Mouse (Mus musculus): Measurements from ENCODE around the gene Olfr1469.
"Not testable (repeated sequence)": the region's sequence is repeated elsewhere in the genome, so short reads cannot be mapped to it uniquely, and the experiment has no call there.

The Olfr1469 gene

DNA sequence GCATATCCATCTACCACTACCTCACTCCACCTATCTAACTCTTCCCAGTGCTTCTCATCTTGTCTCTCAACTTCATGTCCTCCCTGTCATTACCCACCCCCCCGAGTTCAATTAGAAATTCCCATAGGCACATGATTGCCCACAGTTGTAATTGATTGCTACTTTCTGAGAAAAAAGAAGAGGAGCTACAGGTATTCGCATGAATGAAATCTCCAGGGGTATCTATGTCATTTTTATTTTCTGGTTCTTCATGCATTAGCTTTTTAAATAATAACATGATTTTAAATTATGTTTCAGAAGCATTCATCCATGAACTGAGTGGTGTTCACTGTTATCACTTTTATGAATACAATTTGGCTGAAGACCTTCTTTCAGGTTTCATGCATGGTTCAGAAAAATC is at the start of gene Olfr1469:
Gene Olfr1469 (plus strand): TSS at position 301 of the 400 bp plus-strand sequence.
- no peak for DNase-seq

DNA sequence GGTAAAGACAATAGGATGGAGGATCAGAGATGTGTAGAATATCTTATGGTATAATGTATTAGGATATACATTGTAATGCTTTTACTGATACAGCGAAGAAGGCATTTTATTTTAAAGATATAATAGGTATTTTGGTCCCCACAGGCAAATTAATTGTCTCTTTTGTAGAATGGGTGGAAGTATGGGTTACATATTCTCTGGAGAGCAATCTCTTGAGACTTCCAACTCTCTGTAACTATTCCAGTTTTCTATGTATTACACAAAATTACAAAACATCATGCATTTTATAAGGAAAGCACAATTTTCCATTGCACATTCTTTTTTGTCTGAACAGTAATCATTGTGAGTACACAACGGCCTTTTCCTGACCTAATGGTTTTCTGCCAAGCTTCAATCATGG is 45.7 kb upstream of the Olfr1469 start, which contains the start of gene Olfr1467:
Gene Olfr1467 (plus strand): TSS at position 301 of the 400 bp plus-strand sequence.
- no peak for DNase-seq

DNA sequence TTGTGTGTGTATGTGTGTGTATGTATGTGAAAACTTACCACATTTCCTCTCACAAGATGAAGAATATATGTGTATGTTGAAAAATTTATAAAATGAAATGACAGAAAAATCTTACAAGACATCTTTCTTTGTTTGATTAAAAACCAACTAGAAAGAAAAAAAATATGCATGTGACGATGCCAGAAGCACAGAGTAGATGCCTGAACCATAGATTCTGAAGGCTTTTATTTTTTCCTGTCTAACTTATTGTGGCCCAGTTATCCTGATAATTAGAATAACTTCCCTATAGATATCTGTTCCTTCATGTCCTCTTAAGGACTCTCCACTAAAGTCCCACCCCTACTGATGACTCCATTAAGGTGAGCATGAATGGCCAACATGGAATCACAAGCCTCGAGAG is 35.5 kb downstream of the Olfr1469 start, which contains the start of gene Olfr1471:
Gene Olfr1471 (plus strand): TSS at position 301 of the 400 bp plus-strand sequence.
- not testable (repeated sequence) for DNase-seq

DNA sequence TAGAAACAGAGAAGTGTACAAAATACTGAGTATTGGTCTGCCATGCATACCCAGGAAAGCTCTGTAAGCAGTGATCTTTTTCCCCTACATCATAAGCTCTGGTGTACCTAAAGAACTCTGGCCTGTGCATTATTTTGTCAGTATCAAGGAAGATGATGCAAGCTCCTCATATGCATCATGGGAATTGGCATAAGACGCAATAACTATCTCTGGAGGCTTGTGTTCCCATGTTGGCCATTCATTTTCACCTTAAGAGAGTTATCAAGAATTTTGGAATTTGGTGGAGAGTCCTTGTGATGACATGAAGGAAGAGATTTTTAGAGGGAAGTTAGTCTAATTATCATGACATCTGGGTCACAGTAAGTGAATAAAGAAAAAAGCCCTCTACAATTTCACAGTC is 48.3 kb downstream of the Olfr1469 start, which contains the start of gene Olfr1472:
Gene Olfr1472 (minus strand): TSS at position 101 of the 400 bp plus-strand sequence.
- DNase-seq: no peak
